Mouse (Mus musculus) stomach, adult 2 months (tissue): Measurements from ENCODE around the gene Krtap28-10. TPM values are rescaled to one million over a fixed set of nuclear protein-coding genes. Genes with fewer than 3 reads are reported as not detected.

ENCODE experiments used
- polyA plus RNA-seq: library from polyadenylated mRNA; depleted of rRNA; stranded (reverse); fragments of >200 nt; gene quantifications from 2 replicates; pipeline ENCODE4 v1.2.3, GENCODE M21; 2012; rRNA removed

Gene Krtap28-10
- not detected in 2 replicates for polyA plus RNA-seq

DNA sequence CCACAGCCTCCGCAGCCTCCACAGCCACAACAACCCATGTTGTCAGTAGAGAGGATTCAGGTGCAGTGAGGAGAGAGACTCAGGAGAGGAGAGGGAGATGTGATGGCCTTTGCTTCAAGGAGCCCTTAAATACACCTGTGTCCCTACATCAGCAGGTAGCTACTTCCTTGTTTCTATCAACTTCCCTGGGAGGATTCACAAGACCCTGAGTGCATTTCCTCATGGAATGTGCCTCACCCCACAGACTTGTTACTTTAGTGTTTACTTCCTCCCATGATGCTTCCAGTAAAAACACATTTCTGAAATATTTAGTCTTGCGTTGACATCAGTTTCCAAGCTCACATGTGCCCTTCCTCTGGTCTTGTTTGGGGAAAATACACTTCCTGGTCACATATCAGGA lies at the start of gene Krtap28-10:
Gene Krtap28-10 (minus strand): TSS at position 101 of the 400 bp plus-strand sequence.

DNA sequence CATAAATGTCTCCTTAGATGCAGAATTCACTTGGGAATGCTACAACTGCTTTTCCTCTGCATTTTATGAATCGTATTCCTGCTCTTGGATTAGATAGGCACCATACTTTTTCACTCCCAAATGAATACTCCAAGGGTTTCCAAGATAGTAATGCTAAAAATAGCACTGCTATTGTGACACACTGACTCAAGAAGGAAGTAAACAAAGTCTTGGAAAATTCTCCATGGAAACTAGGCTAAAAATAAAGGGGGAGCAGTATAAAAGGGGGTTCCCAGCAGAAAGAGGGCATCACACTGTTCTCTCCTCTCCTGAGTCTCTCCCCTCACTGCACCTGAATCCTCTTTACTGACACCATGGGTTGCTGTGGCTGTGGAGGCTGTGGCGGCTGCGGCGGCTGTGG lies 18.4 kb upstream of the Krtap28-10 start, which contains the start of gene Krtap28-13:
Gene Krtap28-13 (plus strand): TSS at position 288 of the 400 bp plus-strand sequence.

DNA sequence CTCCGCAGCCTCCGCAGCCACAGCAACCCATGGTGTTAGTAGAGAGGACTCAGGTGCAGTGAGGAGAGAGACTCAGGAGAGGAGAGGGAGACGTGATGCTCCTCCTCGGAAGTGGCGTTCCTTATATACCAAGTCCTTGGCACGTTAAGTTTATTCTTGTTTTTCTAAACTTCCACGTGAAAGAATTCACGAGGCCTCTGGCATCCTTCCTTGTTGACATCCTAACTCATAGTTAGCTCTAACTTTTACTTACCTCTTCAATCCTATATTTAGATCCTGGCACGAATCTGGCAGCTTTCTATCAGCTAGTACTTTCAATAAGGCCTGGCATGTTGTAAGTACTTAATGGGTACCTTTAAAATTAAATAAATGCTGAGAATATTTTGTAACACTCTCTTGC lies 17.0 kb upstream of the Krtap28-10 start, which contains the start of gene A030005K14Rik:
Gene A030005K14Rik (minus strand): TSS at position 101 of the 400 bp plus-strand sequence.

DNA sequence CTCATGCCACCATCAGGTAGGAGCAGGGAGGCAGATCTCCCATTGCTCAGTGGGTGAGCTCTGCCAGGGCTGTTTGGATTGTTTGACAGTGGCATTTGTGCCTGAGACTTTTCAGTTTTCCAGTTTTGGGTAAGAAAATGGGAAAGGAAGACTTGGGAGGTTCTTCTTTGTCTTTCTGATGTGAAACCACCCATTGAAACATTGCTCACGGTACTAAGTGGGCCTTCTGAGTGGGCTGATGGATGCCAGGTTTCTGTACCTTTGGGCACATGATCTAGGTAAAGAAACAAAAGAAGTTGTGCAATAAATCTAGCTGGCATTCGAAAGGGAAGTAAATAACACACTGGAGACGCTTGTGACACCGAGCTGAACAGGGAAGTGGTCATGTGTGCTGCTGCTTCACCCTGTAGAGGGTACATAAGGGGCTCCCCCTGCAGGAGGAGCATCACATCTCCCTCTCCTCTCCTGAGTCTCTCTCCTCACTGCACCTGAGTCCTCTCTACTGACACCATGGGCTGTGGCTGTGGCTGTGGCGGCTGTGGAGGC lies 2.7 kb upstream of the Krtap28-10 start, which contains the start of gene Gm47969:
Gene Gm47969 (plus strand): TSS at position 51 of the 546 bp plus-strand sequence.

DNA sequence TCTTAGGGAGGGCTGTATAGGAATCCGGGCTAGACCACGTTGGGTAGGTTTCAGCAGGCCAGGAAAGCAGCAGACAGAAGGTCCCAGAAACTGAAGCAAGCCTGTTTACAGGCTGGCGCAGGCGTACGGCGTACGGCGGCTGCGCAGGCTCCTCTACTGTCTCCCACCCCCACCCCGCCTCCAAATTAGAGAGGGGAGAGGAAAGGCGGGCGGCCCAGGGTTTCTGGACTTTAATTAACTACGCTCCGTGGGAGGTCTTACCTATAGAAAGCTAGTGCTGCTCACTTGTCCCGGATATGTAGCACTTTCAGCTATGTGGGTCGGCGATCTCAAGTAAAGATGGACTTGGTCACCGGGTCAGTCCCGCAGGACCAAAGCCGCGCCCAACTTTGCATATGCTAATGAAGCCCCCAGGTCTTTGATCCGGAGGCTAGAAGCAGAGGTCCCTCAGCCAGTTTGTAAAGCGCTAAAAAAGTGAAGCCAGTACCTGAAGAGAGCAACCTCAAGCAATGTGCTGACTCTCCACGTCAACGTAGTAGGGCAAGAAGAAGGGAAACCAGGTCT lies 4.1 kb downstream of the Krtap28-10 start, which contains the start of gene Slc19a3:
Gene Slc19a3 (minus strand): TSS at position 340 of the 564 bp plus-strand sequence.

DNA sequence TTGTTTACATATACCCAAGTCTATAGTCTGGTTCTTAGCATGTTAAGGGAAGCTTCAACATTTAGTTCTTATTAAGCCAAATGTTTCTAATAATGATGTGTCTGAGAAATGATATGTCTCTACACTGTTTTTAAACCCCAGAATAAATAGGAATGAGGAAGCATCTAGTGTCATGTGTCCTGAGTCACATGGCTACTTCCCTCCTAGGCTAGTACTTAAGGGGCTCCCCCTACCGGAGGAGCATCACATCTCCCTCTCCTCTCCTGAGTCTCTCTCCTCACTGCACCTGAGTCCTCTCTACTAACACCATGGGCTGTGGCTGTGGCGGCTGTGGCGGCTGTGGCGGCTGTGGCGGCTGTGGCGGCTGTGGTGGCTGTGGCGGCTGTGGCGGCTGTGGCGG lies 42.0 kb downstream of the Krtap28-10 start, which contains the start of gene Gm47959:
Gene Gm47959 (plus strand): TSS at position 243 of the 400 bp plus-strand sequence.

Other genes with a start within 250 kb of the Krtap28-10 start
- 11.9 and 12.7 TPM in 2 replicates for gene Agfg1, start 203.0 kb downstream of the Krtap28-10 start, polyA plus RNA-seq
- gene A030005L19Rik, start 129.2 kb downstream of the Krtap28-10 start, polyA plus RNA-seq: 0.21 and 0.22 TPM in 2 replicates
- not detected in 2 replicates for gene A030014E15Rik, start 117.6 kb downstream of the Krtap28-10 start, polyA plus RNA-seq
- gene Gm6217, start 111.1 kb downstream of the Krtap28-10 start, polyA plus RNA-seq: not detected in 2 replicates
- not detected in 2 replicates for gene A030003K21Rik, start 99.1 kb downstream of the Krtap28-10 start, polyA plus RNA-seq
- not detected in 2 replicates for gene Gm7544, start 86.5 kb downstream of the Krtap28-10 start, polyA plus RNA-seq
- gene Gm47955, start 82.2 kb downstream of the Krtap28-10 start, polyA plus RNA-seq: not detected in 2 replicates
- not detected in 2 replicates for gene Gm47959, start 41.9 kb downstream of the Krtap28-10 start, polyA plus RNA-seq
- gene Slc19a3, start 4.0 kb downstream of the Krtap28-10 start, polyA plus RNA-seq: 0.03 and 0.06 TPM in 2 replicates
- not detected in 2 replicates for gene Gm47969, start 2.5 kb upstream of the Krtap28-10 start, polyA plus RNA-seq
- gene A030005K14Rik, start 16.9 kb upstream of the Krtap28-10 start, polyA plus RNA-seq: not detected in 2 replicates
- not detected in 2 replicates for gene Krtap28-13, start 18.4 kb upstream of the Krtap28-10 start, polyA plus RNA-seq
- 0.11 TPM in 1 of 2 replicates, not detected in the other for gene Ccl20, start 74.3 kb upstream of the Krtap28-10 start, polyA plus RNA-seq
- 0.06 TPM in 1 of 2 replicates, not detected in the other for gene Daw1, start 117.3 kb upstream of the Krtap28-10 start, polyA plus RNA-seq